Mouse (Mus musculus): ENCODE measurements around the gene Gp1bb.
A peak's percentile ranks its signal among the peaks of the same experiment; 100 is the strongest.

Gp1bb gene

DNA sequence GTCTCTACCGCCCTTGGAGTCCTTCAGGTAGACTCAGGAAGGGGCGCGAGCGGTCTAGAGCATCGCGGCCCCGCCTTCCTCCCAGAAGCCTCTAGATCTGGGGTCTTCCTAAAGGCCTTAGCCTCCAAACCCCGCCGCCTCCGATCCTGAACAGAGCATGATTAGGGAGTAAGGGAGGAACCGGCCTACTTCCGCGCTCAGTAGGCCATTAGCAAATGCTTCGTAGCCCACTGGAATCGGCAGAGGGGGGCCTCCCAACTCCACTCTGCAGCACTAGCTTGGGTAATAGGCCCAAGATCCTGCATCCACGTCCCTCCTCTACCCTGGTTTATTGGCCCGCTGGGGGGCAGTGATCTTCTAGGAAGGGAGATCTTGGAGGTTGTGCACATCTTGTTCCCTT lies at the start of gene Gp1bb:
TSS of gene Gp1bb (minus strand) at position 385 of the 400 bp plus-strand sequence.
- DNase-seq = peak in 1 of 2 experiments; percentile 14

GRCm38 (mm10) chr16:18669914-18670313 lies 47.7 kb upstream of the Gp1bb start:
- no peak for DNase-seq

DNA sequence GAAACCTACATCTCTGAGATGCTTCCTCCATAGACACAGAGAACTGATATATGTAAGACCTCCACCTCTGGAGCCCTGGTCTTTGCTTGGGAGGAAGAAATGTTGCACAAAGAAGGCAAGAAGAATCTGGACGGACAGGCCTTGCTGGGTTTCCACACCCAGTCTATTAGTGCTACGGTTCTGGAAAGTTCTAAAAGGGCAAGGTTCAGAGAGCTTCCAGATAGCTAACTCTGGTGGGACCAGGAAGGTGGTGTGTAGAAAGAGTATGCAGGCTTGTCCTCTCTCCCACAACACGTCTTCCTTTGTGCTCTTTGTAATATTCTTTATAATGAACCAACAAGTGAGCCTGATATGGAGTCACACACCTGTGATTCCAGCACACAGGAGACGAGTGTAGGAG lies 36.4 kb upstream of the Gp1bb start:
- no peak for DNase-seq

- no peak for DNase-seq
Observed at GRCm38 (mm10) chr16:18655372-18656098, 33.3 kb upstream of the Gp1bb start.

GRCm38 (mm10) chr16:18653290-18654160 lies 31.3 kb upstream of the Gp1bb start:
- no peak for DNase-seq

DNA sequence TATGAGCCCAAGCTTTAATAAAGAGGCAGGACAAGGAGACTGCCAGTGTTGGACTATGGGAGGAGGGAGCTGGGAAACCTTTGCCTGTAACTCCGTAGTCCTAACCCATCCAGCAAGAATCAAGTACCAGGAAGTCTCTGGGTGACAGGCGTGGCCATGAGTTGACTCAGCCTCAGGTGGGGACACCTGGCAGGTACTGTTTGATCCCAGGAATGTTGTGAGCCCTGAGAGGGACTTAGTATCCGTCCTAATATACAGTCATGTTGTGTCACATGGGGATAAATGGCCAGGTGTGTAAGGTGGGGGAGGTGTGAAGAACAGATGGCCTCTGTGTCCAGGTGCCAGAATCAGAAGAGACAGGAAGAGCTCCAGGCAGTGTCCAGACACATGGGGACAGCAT lies 26.9 kb upstream of the Gp1bb start:
- no peak for DNase-seq

GRCm38 (mm10) chr16:18645329-18645728 lies 23.1 kb upstream of the Gp1bb start:
- no peak for DNase-seq

DNA sequence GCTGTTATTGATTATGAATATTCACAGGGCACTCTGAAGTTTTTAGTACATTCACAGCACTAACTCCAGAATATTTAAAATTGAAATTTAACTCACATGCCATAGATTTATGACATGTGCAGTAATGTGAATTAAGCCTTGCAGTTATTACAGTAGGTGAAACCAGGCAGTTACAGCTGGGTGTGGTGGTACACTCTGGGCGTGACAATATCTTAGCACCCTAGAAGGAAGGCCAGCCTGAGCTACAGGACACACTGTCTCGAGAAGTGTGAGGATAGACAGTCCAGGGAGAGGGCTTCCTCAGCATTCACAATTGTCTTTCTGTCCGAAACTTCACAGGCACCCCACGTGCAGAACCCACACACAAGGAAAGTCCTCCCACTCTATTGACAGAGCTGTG lies 22.3 kb upstream of the Gp1bb start:
- DNase-seq = no peak

GRCm38 (mm10) chr16:18643406-18643998 lies 21.3 kb upstream of the Gp1bb start:
- no peak for DNase-seq

DNA sequence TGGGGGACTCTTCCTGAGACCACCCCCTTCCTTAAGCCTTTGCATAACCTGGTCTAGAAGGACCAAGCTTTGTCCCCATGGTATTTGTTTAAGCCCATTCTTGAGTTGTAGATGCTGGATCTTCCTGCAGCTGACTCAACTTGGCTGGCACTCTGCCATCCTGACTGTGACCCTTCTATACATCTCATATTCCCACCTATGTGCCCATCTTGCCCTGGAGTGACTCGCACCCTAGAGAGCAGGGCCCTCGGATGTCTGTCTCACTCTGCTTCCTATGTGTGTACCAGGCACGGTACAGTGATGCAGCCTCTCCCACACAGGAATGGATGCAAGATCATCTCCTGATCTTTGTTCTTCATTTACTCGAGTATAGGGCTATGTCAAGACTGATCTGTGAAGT lies 20.7 kb upstream of the Gp1bb start:
- no peak for DNase-seq

- no peak for DNase-seq
Observed at GRCm38 (mm10) chr16:18642291-18642690, 20.1 kb upstream of the Gp1bb start.

- peak in 1 of 2 experiments; percentile 0 for DNase-seq
Observed at GRCm38 (mm10) chr16:18639382-18639929, 17.3 kb upstream of the Gp1bb start.

DNA sequence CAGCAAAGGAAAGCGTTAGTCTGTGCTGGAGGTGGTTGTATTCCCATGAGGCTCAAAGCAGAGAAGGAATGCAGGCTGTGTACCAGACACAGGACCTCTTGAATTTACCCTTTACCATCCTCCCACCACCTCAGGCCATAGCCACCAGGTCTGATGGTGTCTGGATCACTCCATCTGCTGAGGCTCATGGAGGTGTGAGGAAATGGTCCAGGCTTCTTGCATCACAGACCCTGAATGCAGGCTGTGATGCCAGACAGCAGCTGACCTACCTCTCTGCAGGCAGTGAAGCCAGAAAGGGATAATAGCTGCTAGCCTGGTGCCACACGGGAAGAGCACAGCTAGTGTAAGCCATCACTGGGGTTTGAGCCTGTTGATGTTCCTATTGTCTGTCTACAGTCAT lies 16.2 kb upstream of the Gp1bb start:
- no peak for DNase-seq

GRCm38 (mm10) chr16:18636804-18637203 lies 14.6 kb upstream of the Gp1bb start:
- no peak for DNase-seq

DNA sequence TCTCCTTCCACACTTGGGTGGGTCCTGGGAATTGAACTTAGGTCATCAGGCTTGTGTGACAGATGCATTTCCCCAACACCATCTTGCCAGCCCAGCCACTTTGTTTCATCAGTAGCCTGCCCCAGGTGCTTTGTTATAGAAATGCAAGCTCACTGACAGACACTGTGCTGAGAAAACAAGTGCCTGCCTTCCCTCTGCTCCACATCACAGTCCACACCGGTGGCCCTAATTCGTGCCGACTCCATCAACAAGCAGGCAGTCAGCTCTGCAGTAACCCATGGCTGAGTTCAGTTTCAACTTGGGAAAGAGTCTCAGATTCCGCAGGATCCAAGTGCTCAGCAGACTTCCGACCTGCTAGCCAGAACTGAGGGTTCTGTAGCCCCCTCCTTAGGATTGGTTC lies 14.2 kb upstream of the Gp1bb start:
- peak in 1 of 2 experiments; percentile 2 for DNase-seq

DNA sequence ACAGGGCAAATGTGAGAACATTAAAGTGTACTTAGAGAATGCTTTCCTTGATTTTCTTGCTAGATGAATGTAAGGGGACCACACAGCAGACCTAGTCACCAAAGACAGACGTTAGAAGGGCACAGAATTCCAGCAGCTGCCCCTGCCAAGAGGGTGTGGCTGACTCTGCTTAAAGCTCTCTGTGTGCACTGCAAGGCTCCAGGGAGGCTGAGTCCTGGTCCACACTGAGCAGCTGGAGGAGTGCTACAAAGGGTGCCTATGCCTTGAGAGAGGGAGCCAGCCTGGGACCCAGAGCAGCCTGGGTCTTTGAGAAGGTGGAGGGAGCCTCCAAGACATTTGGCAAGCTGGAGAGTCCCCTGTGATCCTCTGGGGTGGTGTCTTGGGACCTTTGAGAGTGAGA lies 11.1 kb upstream of the Gp1bb start:
- DNase-seq = no peak

GRCm38 (mm10) chr16:18632816-18633215 lies 10.6 kb upstream of the Gp1bb start:
- DNase-seq = no peak

DNA sequence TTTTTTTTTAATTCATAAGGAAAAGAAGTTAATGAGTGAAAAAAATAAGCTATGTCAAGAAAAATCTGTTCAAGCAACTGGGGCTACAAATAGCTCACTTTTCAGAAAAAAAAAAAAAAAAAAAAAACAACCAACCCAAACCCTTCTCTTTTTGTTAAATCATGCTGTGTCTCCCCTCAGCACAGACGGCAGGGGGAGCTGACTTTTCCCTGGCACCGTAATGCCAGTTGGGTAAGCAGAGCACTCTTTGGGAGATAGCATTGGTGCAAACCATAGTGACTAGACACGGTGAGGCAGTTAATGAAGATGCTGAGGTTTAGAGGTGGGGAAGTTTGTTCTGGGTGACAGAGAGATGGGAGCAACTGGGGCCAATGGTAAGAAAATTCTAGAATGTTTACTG lies 9.9 kb upstream of the Gp1bb start:
- no peak for DNase-seq

DNA sequence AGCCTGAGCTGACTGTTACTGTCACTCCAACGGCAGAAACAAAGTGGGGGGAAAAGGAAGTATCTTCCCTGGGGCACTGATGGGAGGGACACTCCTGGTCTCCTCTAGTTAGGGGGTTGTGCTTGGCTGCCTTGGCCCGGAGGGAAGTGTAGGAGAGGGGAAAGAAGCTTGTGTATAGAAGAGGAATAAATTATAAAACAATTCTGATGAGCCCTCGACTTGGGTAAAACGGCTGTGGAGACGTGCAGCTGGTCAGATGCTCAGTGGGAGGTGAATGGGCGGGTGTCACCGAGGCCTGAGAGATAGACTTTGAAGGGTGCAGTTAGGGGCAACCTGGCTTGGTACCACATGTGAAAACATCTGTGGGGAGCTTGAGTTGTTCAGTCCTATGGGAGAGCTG lies 8.9 kb upstream of the Gp1bb start:
- no peak for DNase-seq

- no peak for DNase-seq
Observed at GRCm38 (mm10) chr16:18630291-18630690, 8.1 kb upstream of the Gp1bb start.

DNA sequence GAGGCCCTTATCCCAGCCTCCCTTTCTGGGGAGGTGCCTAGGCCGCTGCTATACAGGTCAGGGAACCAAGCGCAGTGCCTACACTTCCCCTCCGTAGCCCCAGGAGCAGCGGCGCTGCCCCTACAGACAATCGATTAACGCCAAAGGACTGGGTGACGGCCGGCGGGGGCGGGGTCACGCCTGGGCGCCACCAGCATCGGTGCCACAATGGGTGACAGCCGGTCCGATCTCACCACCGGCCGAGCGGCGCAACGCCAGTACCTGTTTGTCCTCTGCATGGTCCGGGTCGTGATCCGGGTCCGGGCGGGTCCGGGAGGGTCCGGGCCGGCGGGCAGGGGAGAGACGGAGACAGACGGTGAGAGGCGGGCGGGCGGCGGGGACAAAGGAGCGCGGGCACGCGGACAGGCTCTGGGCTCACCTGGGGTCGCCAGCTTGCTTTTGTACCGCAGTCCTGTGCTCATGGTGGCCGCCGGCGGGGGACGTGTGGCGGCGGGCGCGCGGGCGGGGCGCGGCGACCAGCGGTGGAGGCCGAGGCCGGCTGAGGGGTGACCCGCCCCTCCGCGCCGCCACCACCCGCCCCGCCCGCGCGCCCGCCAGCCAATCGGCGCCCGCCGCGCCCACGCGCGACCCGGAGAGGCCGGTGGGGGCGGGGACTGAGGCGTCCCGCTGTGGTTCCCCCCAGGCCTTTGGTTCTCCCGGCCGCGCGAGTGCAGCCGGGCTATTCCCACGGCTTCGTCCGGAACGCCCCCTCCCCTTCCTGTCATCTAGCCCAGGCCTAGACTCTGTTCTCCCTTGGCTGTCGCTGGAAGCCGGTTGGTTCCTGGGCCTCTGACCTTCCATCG lies 7.4 kb upstream of the Gp1bb start, which contains the start of gene Sept5:
TSS of gene Sept5 (minus strand) at position 565 of the 842 bp plus-strand sequence.
- peak; percentile 87 to 95 for DNase-seq

- no peak for DNase-seq
Observed at GRCm38 (mm10) chr16:18628948-18629340, 6.7 kb upstream of the Gp1bb start.
